Mouse (Mus musculus) intestine, postnatal 0 days (tissue): ENCODE data around the gene Nob1. TPM values are rescaled to one million over a fixed set of nuclear protein-coding genes. Genes with fewer than 3 reads are reported as not detected.

ENCODE experiments used
- ATAC-seq: fragments of 200-750 bp; cut with Nextera tagmentation; 2 replicates; pipeline ENCODE4 v1.8.0; 2017; ENCODE audit warnings: mild to moderate bottlenecking, moderate TSS enrichment, moderate library complexity
- H3K27ac ChIP-seq: fragments of 300-500 bp; sonication (generic); 2 replicates; pipeline ENCODE4 v1.5.1; 2014; ENCODE audit warnings: mild to moderate bottlenecking, low read depth, low read length, moderate library complexity
- H3K27me3 ChIP-seq: fragments of 300-500 bp; sonication (generic); replicated peaks from 2 replicates; pipeline ENCODE4 v1.6.1; 2014; ENCODE audit warnings: low read length, mixed read lengths; ENCODE audit not compliant: control insufficient read depth, insufficient read depth
- H3K36me3 ChIP-seq: fragments of 300-500 bp; sonication (generic); 2 replicates; pipeline ENCODE4 v1.6.1; 2014; ENCODE audit warnings: mild to moderate bottlenecking, moderate library complexity; ENCODE audit not compliant: control insufficient read depth, insufficient read depth
- H3K4me1 ChIP-seq: fragments of 300-500 bp; sonication (generic); replicated peaks from 2 replicates; pipeline ENCODE4 v1.6.1; 2014; ENCODE audit warnings: antibody characterized with exemption, low read length, mixed read lengths; ENCODE audit not compliant: control insufficient read depth, insufficient read depth
- H3K4me2 ChIP-seq: fragments of 300-500 bp; sonication (generic); replicated peaks from 2 replicates; pipeline ENCODE4 v1.6.1; 2014; ENCODE audit warnings: low read depth, mild to moderate bottlenecking, moderate library complexity
- H3K4me3 ChIP-seq: fragments of 300-500 bp; sonication (generic); 2 replicates; pipeline ENCODE4 v1.5.1; 2014; ENCODE audit warnings: low read depth, low read length
- H3K9ac ChIP-seq: fragments of 300-500 bp; sonication (generic); 2 replicates; pipeline ENCODE4 v1.6.1; 2014; ENCODE audit warnings: mild to moderate bottlenecking, low read depth, low read length
- H3K9me3 ChIP-seq: fragments of 300-500 bp; sonication (generic); 2 replicates; pipeline ENCODE4 v1.6.1; 2016; ENCODE audit warnings: mixed run types; ENCODE audit not compliant: control insufficient read depth
- CTCF ChIP-seq: sonication (generic); IDR thresholded peaks from 2 replicates; pipeline ENCODE4 v1.5.1; 2016; ENCODE audit warnings: low read depth, mild to moderate bottlenecking, control low read depth, antibody characterized with exemption, moderate library complexity
- WGBS: fragments of 180-500 bp; shearing (Covaris S2); extraction: QIAGEN DNeasy Blood & Tissue Kit; methylation state at CpG from one replicate; pipeline ENCODE4 v1.1.7; 2014; 5-methylcytosine and 5-hydroxymethylcytosine counted together
- polyA plus RNA-seq: library from polyadenylated mRNA; unstranded; fragments of >200 nt; fragmentation: Nextera tagmentation; extraction: Ambion mirVana; gene quantifications from 2 replicates; pipeline ENCODE4 v1.2.1, GENCODE M21; 2015

Nob1 gene
- polyA plus RNA-seq, 1 experiment from 2014 or later, result 22.3 TPM

DNA sequence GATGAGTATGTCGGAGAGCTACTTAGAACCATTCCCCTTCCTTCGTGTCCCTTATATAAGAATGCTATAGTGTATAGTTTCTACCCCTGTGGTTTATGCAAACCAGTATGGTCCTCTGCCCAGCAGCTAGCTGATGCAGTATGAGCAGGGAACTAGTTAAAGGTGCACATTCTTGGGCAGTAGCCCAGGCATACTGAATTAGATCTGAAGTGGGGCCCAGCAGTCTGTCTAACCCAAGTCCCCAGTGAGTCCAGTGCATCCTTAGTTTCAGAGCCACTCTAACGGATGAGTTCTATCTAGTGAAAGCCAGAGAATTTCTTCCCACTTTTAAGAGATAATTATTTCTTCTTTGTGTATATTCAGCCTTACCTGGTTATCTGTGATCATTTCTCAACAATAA, 47.5 kb downstream of the Nob1 start:
- Histone ChIP-seq H3K4me3 (no peak overlapping the region), H3K27ac (no peak overlapping the region), H3K9ac (no peak overlapping the region), H3K27me3 (no peaks in the 10 kb centered on the region), H3K36me3 (peaks cover 25% of the 10 kb centered on the region), H3K9me3 (no peaks in the 10 kb centered on the region), H3K4me1 (no peaks in the 10 kb centered on the region), H3K4me2 (no peak overlapping the region)
- TF ChIP-seq CTCF, result no peak
- no peak for ATAC-seq
- WGBS, result 92% methylated on average over 3 of the region's 3 CpGs

GRCm38 (mm10) chr8:107370311-107370710, 54.5 kb downstream of the Nob1 start:
- H3K4me1 ChIP-seq, result no peaks in the 10 kb centered on the region
- H3K27me3 ChIP-seq, result no peaks in the 10 kb centered on the region
- H3K4me2 ChIP-seq, result no peak overlapping the region
- no peaks in the 10 kb centered on the region for H3K9me3 ChIP-seq
- 66% methylated on average over 4 of the region's 4 CpGs for whole genome bisulfite sequencing
- ATAC-seq, result no peak
- H3K36me3 ChIP-seq, result peaks cover 36% of the 10 kb centered on the region
- no peak for TF ChIP-seq CTCF
- no peak overlapping the region for H3K4me3 ChIP-seq
- H3K9ac ChIP-seq, result no peak overlapping the region
- H3K27ac ChIP-seq, result no peak overlapping the region

Other genes starting within 250 kb of the Nob1 start
- gene Nfat5, start 131.6 kb downstream of the Nob1 start, polyA plus RNA-seq, result 4.8 and 6.6 TPM in 2 replicates
- gene Nqo1, start 21.8 kb downstream of the Nob1 start, polyA plus RNA-seq, result 30.6 and 34.1 TPM in 2 replicates
- 34.9 and 37.4 TPM in 2 replicates for gene Wwp2, start 11.3 kb upstream of the Nob1 start, polyA plus RNA-seq
- 118 and 119 TPM in 2 replicates for gene Psmd7, start 163.4 kb upstream of the Nob1 start, polyA plus RNA-seq